Mouse (Mus musculus) ES-Bruce4 (cell line): ENCODE data around the gene Astn2. TPM values are rescaled to one million over a fixed set of nuclear protein-coding genes. Genes with fewer than 3 reads are reported as not detected.

Source experiments
- H3K27ac ChIP-seq: 2 replicates; pipeline ENCODE4 v1.5.1; 2012; ENCODE audit warnings: low read length, inconsistent platforms; ENCODE audit not compliant: insufficient read depth
- H3K27me3 ChIP-seq: 2 replicates; pipeline ENCODE4 v1.6.1; 2012; ENCODE audit warnings: mild to moderate bottlenecking, low read length, inconsistent platforms; ENCODE audit not compliant: control insufficient read depth, poor library complexity, insufficient read depth, severe bottlenecking
- H3K36me3 ChIP-seq: 2 replicates; pipeline ENCODE4 v1.6.1; 2012; ENCODE audit warnings: inconsistent platforms, mild to moderate bottlenecking, low read length, moderate library complexity; ENCODE audit not compliant: control insufficient read depth, poor library complexity, insufficient read depth, severe bottlenecking
- H3K4me1 ChIP-seq: one replicate; pipeline ENCODE4 v1.8.1; 2011; ENCODE audit warnings: low read length; ENCODE audit not compliant: control insufficient read depth, insufficient read depth
- H3K4me3 ChIP-seq: 2 replicates; pipeline ENCODE4 v1.5.1; 2011; ENCODE audit warnings: low read depth, mild to moderate bottlenecking, low read length
- H3K9ac ChIP-seq: 2 replicates; pipeline ENCODE4 v1.6.1; 2012; ENCODE audit warnings: low read depth, mild to moderate bottlenecking, inconsistent platforms; ENCODE audit not compliant: poor library complexity, severe bottlenecking
- H3K9me3 ChIP-seq: replicated peaks from 2 replicates; pipeline ENCODE4 v1.6.1; 2012; ENCODE audit warnings: mild to moderate bottlenecking, low read length, inconsistent platforms; ENCODE audit not compliant: control insufficient read depth, poor library complexity, insufficient read depth, severe bottlenecking
- CTCF ChIP-seq: IDR thresholded peaks from one replicate; pipeline ENCODE4 v1.8.1; 2011; ENCODE audit warnings: low read depth, low read length
- EP300 ChIP-seq: IDR thresholded peaks from 2 replicates; pipeline ENCODE4 v1.6.1; 2011; ENCODE audit warnings: low read depth, low read length; ENCODE audit not compliant: insufficient read depth
- POLR2A ChIP-seq: IDR thresholded peaks from one replicate; pipeline ENCODE4 v1.8.1; 2011; ENCODE audit warnings: low read length; ENCODE audit not compliant: insufficient read depth
- polyA plus RNA-seq: library from polyadenylated mRNA; stranded (reverse); fragments of >200 nt; gene quantifications from 2 replicates; pipeline ENCODE4 v1.2.4, GENCODE M21; 2011; ENCODE audit warnings: low read depth; ENCODE audit not compliant: missing spikeins, insufficient read depth, insufficient read length

Gene Astn2
- polyA plus RNA-seq, 1 experiment: not detected

DNA sequence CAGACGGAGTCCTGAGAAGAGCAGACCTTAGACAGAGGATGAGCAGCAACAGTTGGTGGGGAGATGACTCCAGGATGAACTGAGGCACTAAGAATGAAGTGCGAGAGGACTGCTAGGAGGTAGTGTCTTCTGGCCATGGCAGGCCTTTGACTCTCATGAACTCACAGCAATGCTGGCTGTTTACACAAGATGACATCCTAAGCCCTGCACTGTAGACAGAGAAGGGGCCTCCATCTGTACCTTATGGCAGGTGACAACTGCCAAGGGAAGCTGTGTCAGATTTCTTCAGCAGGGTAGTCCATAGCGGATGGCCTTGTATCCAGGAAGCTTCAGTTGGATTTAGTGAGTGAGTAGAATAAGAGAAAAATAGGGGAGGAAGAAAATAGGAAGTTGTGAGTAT, 572.5 kb downstream of the Astn2 start:
- Histone ChIP-seq H3K9me3 (peaks cover 12% of the 10 kb centered on the region), H3K36me3 (no peaks in the 10 kb centered on the region), H3K4me3 (no peak overlapping the region), H3K27ac (no peak overlapping the region), H3K9ac (no peak overlapping the region), H3K27me3 (peaks cover 5% of the 10 kb centered on the region; the same call in 1 of the 2 replicates), H3K4me1 (peaks cover 2% of the 10 kb centered on the region)
- no peak for TF ChIP-seq CTCF
- no peak for TF ChIP-seq POLR2A
- TF ChIP-seq EP300: no peak

DNA sequence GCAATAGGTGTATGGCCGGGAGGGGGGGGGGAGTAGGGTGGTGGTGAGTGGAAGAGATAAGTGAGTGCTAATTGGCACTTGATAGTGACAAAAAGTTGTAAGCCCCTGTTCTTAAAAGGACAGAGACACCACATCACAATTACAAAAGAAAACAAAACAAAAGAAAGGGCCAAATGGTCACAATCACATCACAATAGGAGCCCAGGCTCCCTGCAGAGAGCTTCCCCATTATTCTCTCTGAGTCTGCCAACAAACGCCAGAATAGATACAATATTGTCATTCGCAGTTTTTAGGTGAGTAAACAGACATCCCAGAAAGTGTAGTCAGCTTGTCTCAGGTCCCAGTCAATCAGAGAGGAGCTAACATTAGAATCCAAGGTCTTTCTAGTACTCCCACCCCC, 573.9 kb downstream of the Astn2 start:
- Histone ChIP-seq H3K9ac (no peak overlapping the region), H3K4me1 (peaks cover 2% of the 10 kb centered on the region), H3K27me3 (peaks cover 5% of the 10 kb centered on the region; the same call in 1 of the 2 replicates), H3K36me3 (no peaks in the 10 kb centered on the region), H3K27ac (no peak overlapping the region), H3K4me3 (no peak overlapping the region), H3K9me3 (no peaks in the 10 kb centered on the region)
- TF ChIP-seq CTCF (no peak), EP300 (no peak), POLR2A (no peak)

DNA sequence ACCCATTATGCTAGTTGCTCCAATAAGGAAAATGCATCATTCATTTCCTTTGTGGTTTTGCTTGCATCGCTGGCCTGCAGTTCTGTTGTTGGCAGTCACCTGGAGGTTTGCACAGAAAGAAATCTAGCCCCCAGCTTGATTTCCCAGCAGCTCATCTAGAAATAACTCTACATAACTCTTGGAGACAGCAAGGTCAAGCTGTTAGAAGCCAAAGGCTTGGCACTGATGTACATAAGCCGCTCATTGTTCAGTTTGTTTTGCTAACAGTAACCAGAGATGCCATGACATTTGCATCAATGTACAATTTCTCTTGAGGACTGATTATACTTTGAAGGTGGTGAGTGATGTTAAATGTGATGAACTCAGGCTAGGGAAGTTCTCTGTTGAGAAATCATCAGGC, 583.3 kb downstream of the Astn2 start:
- Histone ChIP-seq H3K9ac (no peak overlapping the region), H3K4me3 (no peak overlapping the region), H3K36me3 (no peaks in the 10 kb centered on the region), H3K4me1 (no peaks in the 10 kb centered on the region), H3K27me3 (no peaks in the 10 kb centered on the region; the same call in 1 of the 2 replicates), H3K9me3 (no peaks in the 10 kb centered on the region), H3K27ac (no peak overlapping the region)
- no peak for TF ChIP-seq POLR2A
- no peak for TF ChIP-seq EP300
- no peak for TF ChIP-seq CTCF

DNA sequence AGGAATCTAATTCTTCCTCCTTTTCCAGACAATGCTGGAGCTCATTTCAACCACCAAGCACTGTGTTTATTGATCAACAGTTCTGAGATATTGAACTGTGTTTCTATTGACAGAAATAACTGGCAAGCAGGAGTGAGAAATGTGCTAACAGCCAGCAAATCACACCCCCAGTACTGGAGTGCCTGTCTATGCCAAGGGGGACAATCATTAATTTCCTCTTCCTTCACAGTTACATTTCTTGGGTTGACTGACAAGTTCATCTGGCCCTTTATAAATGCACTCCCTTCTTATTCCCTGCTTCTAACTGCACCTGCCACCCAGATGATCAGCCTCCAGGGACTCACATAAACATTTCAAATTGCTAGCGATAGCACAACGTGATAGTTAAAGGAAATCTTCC, 584.2 kb downstream of the Astn2 start:
- Histone ChIP-seq H3K27ac (no peak overlapping the region), H3K4me3 (no peak overlapping the region), H3K27me3 (no peaks in the 10 kb centered on the region; the same call in 1 of the 2 replicates), H3K9me3 (no peaks in the 10 kb centered on the region), H3K4me1 (no peaks in the 10 kb centered on the region), H3K36me3 (no peaks in the 10 kb centered on the region), H3K9ac (no peak overlapping the region)
- no peak for TF ChIP-seq POLR2A
- TF ChIP-seq CTCF: no peak
- no peak for TF ChIP-seq EP300

- H3K9me3 ChIP-seq: no peaks in the 10 kb centered on the region
- H3K4me3 ChIP-seq: no peak overlapping the region
- H3K27ac ChIP-seq: no peak overlapping the region
- H3K9ac ChIP-seq: no peak overlapping the region
- TF ChIP-seq POLR2A: no peak
- no peak for TF ChIP-seq CTCF
- TF ChIP-seq EP300: no peak
- H3K4me1 ChIP-seq: no peaks in the 10 kb centered on the region
- H3K36me3 ChIP-seq: no peaks in the 10 kb centered on the region
- no peaks in the 10 kb centered on the region; the same call in 1 of the 2 replicates for H3K27me3 ChIP-seq
These were observed 584.6 kb downstream of the Astn2 start for GRCm38 (mm10) chr4:65819835-65820234.

DNA sequence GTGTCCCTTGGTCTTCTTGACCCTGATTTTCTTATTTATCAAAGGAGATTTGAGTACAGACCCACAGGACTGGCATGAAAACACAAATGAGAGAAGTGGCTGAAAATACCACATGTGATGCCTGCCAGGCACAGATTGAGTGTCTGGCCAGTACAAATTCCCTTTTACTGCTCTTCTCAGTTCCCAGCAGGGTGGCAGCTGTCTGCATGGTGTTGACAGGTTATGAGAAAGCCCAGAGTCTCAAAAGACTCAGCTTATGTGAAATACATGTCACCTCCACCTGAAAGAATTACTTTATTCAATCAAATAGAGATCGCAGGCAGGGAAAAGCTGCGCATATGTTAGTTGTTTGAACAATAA, 590.3 kb downstream of the Astn2 start:
- no peak overlapping the region for H3K9ac ChIP-seq
- no peaks in the 10 kb centered on the region for H3K27me3 ChIP-seq
- no peaks in the 10 kb centered on the region for H3K36me3 ChIP-seq
- no peaks in the 10 kb centered on the region for H3K4me1 ChIP-seq
- H3K27ac ChIP-seq: no peak overlapping the region
- TF ChIP-seq POLR2A (no peak), CTCF (no peak), EP300 (no peak)
- H3K9me3 ChIP-seq: no peaks in the 10 kb centered on the region
- no peak overlapping the region for H3K4me3 ChIP-seq

- no peaks in the 10 kb centered on the region for H3K27me3 ChIP-seq
- no peak for TF ChIP-seq EP300
- TF ChIP-seq CTCF: no peak
- no peak for TF ChIP-seq POLR2A
- H3K36me3 ChIP-seq: no peaks in the 10 kb centered on the region
- no peaks in the 10 kb centered on the region for H3K4me1 ChIP-seq
- no peak overlapping the region for H3K9ac ChIP-seq
- no peaks in the 10 kb centered on the region for H3K9me3 ChIP-seq
- no peak overlapping the region for H3K27ac ChIP-seq
- H3K4me3 ChIP-seq: no peak overlapping the region
These were observed 590.8 kb downstream of the Astn2 start for GRCm38 (mm10) chr4:65813500-65814175.
